Mouse (Mus musculus) lung, embryonic 16.5 days (tissue): ENCODE data around the gene Bid. TPM values are rescaled to one million over a fixed set of nuclear protein-coding genes. Genes with fewer than 3 reads are reported as not detected.

Experiments
- ATAC-seq: fragments of 200-750 bp; cut with Nextera tagmentation; 2 replicates; pipeline ENCODE4 v1.8.0; 2017; ENCODE audit warnings: low read depth, mild to moderate bottlenecking, moderate library complexity
- H3K27ac ChIP-seq: fragments of 300-500 bp; sonication (generic); 2 replicates; pipeline ENCODE4 v1.5.1; 2014; ENCODE audit warnings: mild to moderate bottlenecking, control low read depth, low read length
- H3K27me3 ChIP-seq: fragments of 300-500 bp; sonication (generic); 2 replicates; pipeline ENCODE4 v1.6.1; 2014; ENCODE audit warnings: low read depth, low read length, mixed read lengths; ENCODE audit not compliant: control insufficient read depth, insufficient read depth
- H3K36me3 ChIP-seq: fragments of 300-500 bp; sonication (generic); 2 replicates; pipeline ENCODE4 v1.6.1; 2014; ENCODE audit warnings: low read length; ENCODE audit not compliant: control insufficient read depth, insufficient read depth
- H3K4me1 ChIP-seq: fragments of 300-500 bp; sonication (generic); replicated peaks from 2 replicates; pipeline ENCODE4 v1.6.1; 2014; ENCODE audit warnings: low read length, mixed read lengths; ENCODE audit not compliant: control insufficient read depth, insufficient read depth
- H3K4me2 ChIP-seq: fragments of 300-500 bp; sonication (generic); 2 replicates; pipeline ENCODE4 v1.6.1; 2014; ENCODE audit warnings: low read depth, low read length, control low read depth
- H3K4me3 ChIP-seq: fragments of 300-500 bp; sonication (generic); 2 replicates; pipeline ENCODE4 v1.5.1; 2014; ENCODE audit warnings: mild to moderate bottlenecking, low read length, control low read depth
- H3K9ac ChIP-seq: fragments of 300-500 bp; sonication (generic); 2 replicates; pipeline ENCODE4 v1.6.1; 2014; ENCODE audit warnings: low read length, control low read depth
- H3K9me3 ChIP-seq: fragments of 300-500 bp; sonication (generic); 2 replicates; pipeline ENCODE4 v1.6.1; 2016; ENCODE audit warnings: low read length; ENCODE audit not compliant: control insufficient read depth
- WGBS: fragments of 180-500 bp; shearing (Covaris S2); extraction: QIAGEN DNeasy Blood & Tissue Kit; methylation state at CpG from one replicate; pipeline ENCODE4 v1.1.7; 2014; 5-methylcytosine and 5-hydroxymethylcytosine counted together
- polyA plus RNA-seq: library from polyadenylated mRNA; unstranded; fragments of >200 nt; fragmentation: Nextera tagmentation; extraction: Ambion mirVana; gene quantifications from 2 replicates; pipeline ENCODE4 v1.2.1, GENCODE M21; 2015

Gene Bid
- polyA plus RNA-seq = 15.2 and 17.5 TPM in 2 replicates

- no peaks in the 10 kb centered on the region for H3K36me3 ChIP-seq
- no peaks in the 10 kb centered on the region for H3K9me3 ChIP-seq
- H3K4me1 ChIP-seq = peaks cover 11% of the 10 kb centered on the region; the same call in 1 of the 2 replicates
- H3K4me3 ChIP-seq = peak within 1 kb of the TSS; percentile 70
- H3K27me3 ChIP-seq = no peaks in the 10 kb centered on the region
- ATAC-seq = peak; percentile 91
- H3K27ac ChIP-seq = 0 out of 2 replicates have a peak within 1 kb of the TSS, but pooled peaks have one; percentile 56
- WGBS = 2% methylated on average over 64 of the region's 67 CpGs
- peak within 1 kb of the TSS; percentile 88 for H3K4me2 ChIP-seq
- peak within 1 kb of the TSS; percentile 66 for H3K9ac ChIP-seq
These were observed at the start of gene Bid for GRCm38 (mm10) chr6:120916074-120916971. Bid (minus strand) TSS chr6:120916853.

GRCm38 (mm10) chr6:120965814-120966213 is 49.2 kb upstream of the Bid start:
- Histone ChIP-seq H3K9ac (no peak overlapping the region), H3K4me3 (no peak overlapping the region), H3K27ac (no peak overlapping the region), H3K36me3 (peaks cover 5% of the 10 kb centered on the region; the same call in 1 of the 2 replicates), H3K4me2 (no peak overlapping the region), H3K9me3 (no peaks in the 10 kb centered on the region), H3K4me1 (no peaks in the 10 kb centered on the region), H3K27me3 (no peaks in the 10 kb centered on the region)
- no peak for ATAC-seq
- 59% methylated on average over 13 of the region's 13 CpGs for WGBS

DNA sequence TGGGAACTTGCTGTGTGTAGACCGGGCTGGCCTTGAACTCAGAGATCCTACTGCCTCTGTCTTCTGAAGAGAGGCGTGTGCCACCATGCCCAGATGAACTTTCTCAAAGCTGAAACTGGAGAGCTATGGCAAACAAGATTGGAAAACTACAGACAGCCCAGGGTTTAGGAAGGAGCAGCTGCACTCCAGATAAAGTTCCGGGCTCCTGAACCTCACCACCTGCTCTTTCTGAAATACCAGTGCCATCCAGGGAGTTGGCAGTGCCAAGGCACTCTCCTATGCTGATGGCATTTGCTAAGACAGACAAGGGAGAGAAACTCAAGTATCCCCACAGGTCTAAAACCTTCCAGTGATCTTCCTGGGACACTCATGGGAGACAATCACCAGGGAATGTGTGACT is 47.5 kb upstream of the Bid start:
- Histone ChIP-seq H3K4me2 (no peak overlapping the region), H3K4me1 (no peaks in the 10 kb centered on the region), H3K4me3 (no peak overlapping the region), H3K27ac (no peak overlapping the region), H3K36me3 (peaks cover 3% of the 10 kb centered on the region; the same call in 1 of the 2 replicates), H3K9ac (no peak overlapping the region), H3K27me3 (no peaks in the 10 kb centered on the region), H3K9me3 (no peaks in the 10 kb centered on the region)
- ATAC-seq = no peak
- 83% methylated on average over 3 of the region's 3 CpGs for WGBS

- Histone ChIP-seq H3K27me3 (no peaks in the 10 kb centered on the region), H3K4me2 (no peak overlapping the region), H3K4me1 (no peaks in the 10 kb centered on the region), H3K4me3 (no peak overlapping the region), H3K9me3 (no peaks in the 10 kb centered on the region), H3K27ac (no peak overlapping the region), H3K36me3 (peaks cover 14% of the 10 kb centered on the region), H3K9ac (no peak overlapping the region)
- 83% methylated on average over 9 of the region's 9 CpGs for WGBS
- ATAC-seq = no peak
These were observed 43.8 kb upstream of the Bid start for GRCm38 (mm10) chr6:120960338-120961030.

DNA sequence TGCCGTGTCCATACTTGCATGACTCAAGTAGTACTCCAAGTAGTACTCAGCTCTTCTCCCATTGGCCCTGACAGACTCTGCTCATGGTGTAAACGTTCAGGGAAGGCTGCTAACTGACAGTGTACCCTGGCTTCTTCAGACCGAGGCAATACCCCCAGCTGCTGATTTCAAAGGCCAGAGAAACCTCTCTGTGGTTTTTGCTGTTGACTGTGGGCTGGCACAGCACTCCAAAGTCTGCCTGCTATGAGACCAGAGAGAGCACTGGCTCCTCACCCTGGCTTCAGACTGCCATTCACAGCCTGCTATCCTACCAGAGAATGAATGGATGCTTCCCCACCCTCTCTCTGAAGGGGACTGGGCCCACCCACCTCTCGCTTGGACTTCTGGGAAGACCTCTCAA is 40.7 kb upstream of the Bid start:
- Histone ChIP-seq H3K9ac (no peak overlapping the region), H3K4me2 (no peak overlapping the region), H3K27ac (no peak overlapping the region), H3K4me3 (no peak overlapping the region), H3K27me3 (no peaks in the 10 kb centered on the region), H3K36me3 (peaks cover 15% of the 10 kb centered on the region), H3K4me1 (no peaks in the 10 kb centered on the region), H3K9me3 (no peaks in the 10 kb centered on the region)
- 67% methylated on average over 4 of the region's 4 CpGs for WGBS
- peak; percentile 31; the same call in 1 of the 2 replicates for ATAC-seq

DNA sequence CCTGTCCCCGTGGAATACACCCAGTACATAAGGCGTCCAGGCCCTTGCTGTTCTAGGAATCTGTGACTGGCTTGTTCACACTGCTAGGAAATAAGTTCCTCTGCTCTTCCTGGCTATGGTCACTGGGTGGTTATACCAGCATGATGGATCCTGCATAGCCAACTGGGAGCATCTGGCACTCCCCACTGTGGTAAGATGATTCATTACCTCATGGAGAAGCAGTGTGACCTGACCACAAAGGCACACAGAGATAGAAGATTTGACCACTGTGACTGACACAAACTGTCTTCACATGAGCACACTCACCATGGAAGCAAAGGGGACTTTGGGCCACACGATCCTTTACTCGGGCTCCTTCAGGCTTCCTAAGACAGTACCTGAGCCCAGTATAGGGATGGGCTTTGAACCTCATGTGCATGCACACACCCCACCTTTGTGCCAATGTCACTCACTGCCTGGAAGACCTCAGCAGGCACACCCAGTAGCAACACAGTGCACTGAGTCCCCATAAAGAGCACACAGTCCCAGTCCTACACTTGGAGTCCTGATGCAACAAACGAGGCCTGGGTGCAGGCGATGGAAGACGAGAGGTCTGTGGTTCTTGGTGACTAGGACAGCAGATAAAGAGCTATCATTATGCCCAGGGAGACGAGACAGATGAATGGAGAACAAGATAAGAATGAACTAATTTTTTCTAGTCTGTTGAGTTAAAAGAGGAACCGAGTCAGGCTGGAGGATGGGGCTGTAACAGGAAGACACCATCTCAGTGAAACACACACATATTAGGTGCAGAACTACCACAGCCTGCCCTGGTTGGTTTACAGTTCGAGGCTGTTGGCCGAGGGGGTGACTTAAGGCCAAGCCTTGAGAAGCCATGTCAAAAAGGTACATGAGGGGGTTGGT is 39.9 kb upstream of the Bid start:
- no peaks in the 10 kb centered on the region for H3K27me3 ChIP-seq
- no peak overlapping the region for H3K4me3 ChIP-seq
- ATAC-seq = no peak
- H3K9me3 ChIP-seq = no peaks in the 10 kb centered on the region
- peaks cover 19% of the 10 kb centered on the region for H3K36me3 ChIP-seq
- no peak overlapping the region for H3K9ac ChIP-seq
- H3K27ac ChIP-seq = no peak overlapping the region
- no peaks in the 10 kb centered on the region for H3K4me1 ChIP-seq
- H3K4me2 ChIP-seq = no peak overlapping the region
- 81% methylated on average over 11 of the region's 11 CpGs for WGBS

DNA sequence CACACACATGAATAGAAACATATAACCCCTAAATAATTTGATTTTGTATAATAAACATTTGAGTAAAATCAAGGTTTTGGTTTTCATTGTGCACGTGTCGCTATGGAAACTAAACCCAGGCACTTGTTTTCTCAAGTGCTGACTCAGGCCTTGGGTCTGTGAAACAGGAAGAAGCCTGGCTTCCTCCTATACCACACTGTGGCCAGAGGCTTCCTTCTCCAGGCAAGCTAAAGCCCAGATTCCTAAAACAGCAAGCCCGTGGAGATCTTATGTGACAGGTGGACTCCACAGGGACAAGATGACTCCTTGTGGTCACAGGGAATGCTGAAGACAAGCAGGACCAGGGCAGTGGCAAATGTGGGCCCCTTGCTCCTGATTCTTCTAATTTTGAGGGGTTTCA is 38.6 kb upstream of the Bid start:
- Histone ChIP-seq H3K4me2 (no peak overlapping the region), H3K9me3 (no peaks in the 10 kb centered on the region), H3K4me1 (no peaks in the 10 kb centered on the region), H3K27me3 (no peaks in the 10 kb centered on the region), H3K4me3 (no peak overlapping the region), H3K27ac (no peak overlapping the region), H3K36me3 (peaks cover 17% of the 10 kb centered on the region), H3K9ac (no peak overlapping the region)
- 65% methylated on average over 3 of the region's 3 CpGs for WGBS
- no peak for ATAC-seq

- Histone ChIP-seq H3K9me3 (no peaks in the 10 kb centered on the region), H3K27me3 (no peaks in the 10 kb centered on the region), H3K4me2 (no peak overlapping the region), H3K9ac (no peak overlapping the region), H3K4me1 (no peaks in the 10 kb centered on the region), H3K27ac (no peak overlapping the region), H3K4me3 (no peak overlapping the region), H3K36me3 (peaks cover 16% of the 10 kb centered on the region)
- ATAC-seq = no peak
- 86% methylated on average over 8 of the region's 8 CpGs for WGBS
These were observed 37.6 kb upstream of the Bid start for GRCm38 (mm10) chr6:120954241-120954640.
